Mouse (Mus musculus) heart, embryonic 10.5 days (tissue): Measurements from ENCODE around the gene Hipk3. TPM values are rescaled to one million over a fixed set of nuclear protein-coding genes. Genes with fewer than 3 reads are reported as not detected.

Experiments used
- DNase-seq: peaks from one replicate; pipeline ENCODE4 v3.0.0-alpha.2; 2017; ENCODE audit warnings: low spot score
- H3K27ac ChIP-seq: fragments of 300-500 bp; sonication (generic); 2 replicates; pipeline ENCODE4 v1.5.1; 2016; ENCODE audit warnings: mild to moderate bottlenecking
- H3K27me3 ChIP-seq: fragments of 300-500 bp; sonication (generic); 2 replicates; pipeline ENCODE4 v1.6.1; 2016; ENCODE audit warnings: mild to moderate bottlenecking; ENCODE audit not compliant: poor library complexity, insufficient read depth, severe bottlenecking
- H3K36me3 ChIP-seq: fragments of 300-500 bp; sonication (generic); 2 replicates; pipeline ENCODE4 v1.6.1; 2016; ENCODE audit warnings: mild to moderate bottlenecking, moderate library complexity
- H3K4me1 ChIP-seq: fragments of 300-500 bp; sonication (generic); 2 replicates; pipeline ENCODE4 v1.6.1; 2016; ENCODE audit warnings: mild to moderate bottlenecking
- H3K4me3 ChIP-seq: fragments of 300-500 bp; sonication (generic); 2 replicates; pipeline ENCODE4 v1.5.1; 2016; ENCODE audit warnings: mild to moderate bottlenecking, moderate library complexity
- H3K9me3 ChIP-seq: fragments of 300-500 bp; sonication (generic); 2 replicates; pipeline ENCODE4 v1.6.1; 2016; ENCODE audit warnings: mild to moderate bottlenecking, moderate library complexity
- WGBS: fragments of 180-500 bp; shearing (Covaris S2); methylation state at CpG from one replicate; pipeline ENCODE4 v1.1.7; 2016; 5-methylcytosine and 5-hydroxymethylcytosine counted together
- polyA plus RNA-seq: library from polyadenylated mRNA; unstranded; fragments of >200 nt; fragmentation: Nextera tagmentation; extraction: Ambion mirVana; gene quantifications from 2 replicates; pipeline ENCODE4 v1.2.1, GENCODE M21; 2016

The Hipk3 gene
- 34.2 and 48.1 TPM in 2 replicates for polyA plus RNA-seq

DNA sequence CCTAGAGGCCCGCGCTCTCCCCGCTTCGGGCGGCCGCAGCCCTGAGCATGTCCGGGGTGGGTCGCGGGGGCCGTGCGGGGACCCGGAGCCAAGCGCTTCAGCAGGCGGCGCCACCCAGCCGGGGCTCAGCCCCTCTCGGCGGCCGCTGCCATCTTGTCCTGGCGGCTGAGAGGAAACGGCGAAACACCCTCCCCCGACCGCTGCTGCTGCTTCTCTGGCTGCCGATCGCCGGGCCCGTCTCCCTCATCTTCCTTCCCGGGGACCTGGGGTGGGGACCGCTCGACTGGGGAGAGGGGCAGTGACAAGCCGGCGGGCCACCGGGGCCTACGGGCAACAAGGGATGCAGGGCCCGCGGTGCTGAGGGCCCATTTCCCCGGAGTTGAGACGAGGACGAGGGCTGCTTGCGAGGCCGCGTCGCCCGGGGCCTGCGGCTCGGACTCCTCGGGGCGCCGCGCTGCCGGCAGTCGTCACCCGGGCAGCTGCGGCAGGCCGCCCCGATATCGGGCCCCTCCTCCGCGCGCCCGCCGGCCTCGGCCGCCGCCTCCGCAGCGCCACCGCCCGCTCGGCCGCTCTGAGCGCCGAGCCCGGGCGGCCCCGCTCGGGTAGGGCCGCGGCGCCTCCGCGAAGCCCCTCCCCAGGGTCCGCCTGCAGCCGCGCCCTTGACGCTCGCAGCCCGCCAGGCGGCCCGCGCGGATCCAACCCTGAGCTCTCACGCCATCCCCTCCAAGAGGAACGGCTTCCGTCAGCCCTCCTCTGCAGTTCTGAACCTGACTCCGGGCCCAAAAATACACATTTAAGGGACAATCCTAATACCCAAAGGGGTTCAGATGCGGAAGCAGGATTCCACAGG, at the start of gene Hipk3:
Gene Hipk3, minus strand, starts transcription at position 496 of the 850 bp plus-strand sequence.
- H3K4me1 ChIP-seq = peaks cover 47% of the 10 kb centered on the region
- H3K27me3 ChIP-seq = no peaks in the 10 kb centered on the region
- H3K36me3 ChIP-seq = no peaks in the 10 kb centered on the region
- H3K27ac ChIP-seq = peak within 1 kb of the TSS; percentile 100
- DNase-seq = peak; percentile 90
- H3K9me3 ChIP-seq = no peaks in the 10 kb centered on the region
- under 1% methylated on average over 84 of the region's 98 CpGs for WGBS
- peak within 1 kb of the TSS; percentile 97 for H3K4me3 ChIP-seq

DNA sequence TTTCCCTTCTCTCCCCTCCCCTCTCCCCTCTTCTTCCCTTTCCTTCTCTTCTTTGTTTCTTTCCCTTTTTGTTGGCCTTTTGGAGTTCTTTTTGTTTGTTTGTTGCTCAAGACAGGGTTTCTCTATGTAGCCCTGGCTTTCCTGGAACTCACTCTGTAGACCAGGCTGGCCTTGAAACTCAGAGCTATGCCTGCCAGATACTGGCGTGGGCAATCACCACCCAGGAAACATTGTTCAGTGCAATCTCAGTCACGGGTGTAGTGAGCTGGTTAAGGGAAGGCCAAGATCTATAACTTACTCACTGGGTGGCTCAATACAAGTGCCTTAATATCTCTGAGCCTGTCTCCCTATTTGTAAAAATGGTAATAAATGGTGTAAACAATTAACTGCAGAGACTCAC, 46.0 kb upstream of the Hipk3 start:
- Histone ChIP-seq H3K9me3 (no peaks in the 10 kb centered on the region), H3K27me3 (no peaks in the 10 kb centered on the region), H3K4me1 (no peaks in the 10 kb centered on the region), H3K4me3 (no peak overlapping the region), H3K27ac (no peak overlapping the region), H3K36me3 (no peaks in the 10 kb centered on the region)
- 59% methylated on average over 2 of the region's 2 CpGs for WGBS
- no peak for DNase-seq

DNA sequence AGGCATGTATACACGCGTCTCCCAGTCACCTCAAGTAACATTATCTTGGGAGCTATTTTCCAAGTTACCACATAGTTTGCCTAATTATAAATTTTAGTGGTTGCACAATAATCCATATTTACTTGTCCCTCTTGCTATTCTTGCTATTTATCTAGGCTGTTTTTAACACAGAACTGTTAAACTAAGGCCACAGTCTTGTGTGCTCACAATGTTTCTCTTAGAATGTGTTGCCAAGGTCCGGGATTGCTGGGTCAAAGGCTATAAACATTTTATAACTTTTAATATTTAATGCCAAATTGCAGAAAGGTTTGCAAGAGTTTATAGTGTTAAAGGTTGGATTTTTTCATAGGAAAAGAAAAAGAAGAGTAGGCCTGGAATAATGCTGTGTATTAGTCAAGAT, 40.5 kb upstream of the Hipk3 start:
- Histone ChIP-seq H3K4me1 (no peaks in the 10 kb centered on the region), H3K27me3 (no peaks in the 10 kb centered on the region), H3K36me3 (no peaks in the 10 kb centered on the region), H3K27ac (no peak overlapping the region), H3K9me3 (no peaks in the 10 kb centered on the region), H3K4me3 (no peak overlapping the region)
- WGBS = 89% methylated on average over 3 of the region's 3 CpGs
- DNase-seq = no peak

DNA sequence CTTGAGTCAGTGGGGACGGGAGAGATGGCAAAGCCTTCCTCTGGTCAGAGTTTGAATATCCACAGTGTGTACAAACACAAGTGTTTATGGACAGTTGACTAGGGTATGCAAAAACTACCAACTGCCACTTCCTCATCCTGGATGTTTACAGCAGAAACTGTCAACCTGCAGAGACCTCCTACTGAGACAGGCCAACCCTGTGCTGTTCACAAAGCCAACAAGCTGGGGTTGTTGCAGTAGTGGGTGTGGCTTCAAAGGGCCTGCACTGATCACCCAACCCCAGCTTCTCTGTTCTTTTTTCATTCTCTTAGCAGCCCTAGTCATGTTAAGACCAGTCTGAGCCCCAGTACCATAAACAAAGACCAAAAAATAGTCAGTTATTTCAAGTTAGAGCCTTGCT, 38.3 kb upstream of the Hipk3 start:
- WGBS = 82% methylated on average over 1 of the region's 1 CpGs
- DNase-seq = no peak
- Histone ChIP-seq H3K27ac (no peak overlapping the region), H3K27me3 (no peaks in the 10 kb centered on the region), H3K36me3 (no peaks in the 10 kb centered on the region), H3K9me3 (no peaks in the 10 kb centered on the region), H3K4me1 (no peaks in the 10 kb centered on the region), H3K4me3 (no peak overlapping the region)

DNA sequence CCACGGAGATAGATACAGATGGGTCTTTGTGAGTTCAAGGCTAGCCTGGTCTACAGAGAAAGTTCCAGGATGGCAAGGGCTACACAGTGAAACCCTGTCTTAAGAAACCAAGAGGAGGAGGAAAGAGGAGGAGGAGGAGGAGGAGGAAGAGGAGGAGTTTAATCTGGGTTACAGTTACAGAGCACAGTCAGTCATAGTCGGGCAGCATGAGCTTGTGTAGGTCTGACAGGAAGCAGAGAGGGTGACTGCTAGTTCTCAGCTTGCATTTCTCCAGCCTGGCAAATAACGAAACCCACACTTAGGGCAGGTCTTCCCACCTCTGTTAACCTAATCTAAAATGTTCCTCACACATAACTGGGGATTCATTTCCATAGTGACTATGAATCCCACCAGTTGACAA, 32.3 kb upstream of the Hipk3 start:
- Histone ChIP-seq H3K9me3 (no peaks in the 10 kb centered on the region), H3K36me3 (no peaks in the 10 kb centered on the region), H3K27me3 (no peaks in the 10 kb centered on the region), H3K4me1 (peaks cover 17% of the 10 kb centered on the region), H3K4me3 (no peak overlapping the region), H3K27ac (no peak overlapping the region)
- DNase-seq = no peak
- 57% methylated on average over 3 of the region's 3 CpGs for WGBS

DNA sequence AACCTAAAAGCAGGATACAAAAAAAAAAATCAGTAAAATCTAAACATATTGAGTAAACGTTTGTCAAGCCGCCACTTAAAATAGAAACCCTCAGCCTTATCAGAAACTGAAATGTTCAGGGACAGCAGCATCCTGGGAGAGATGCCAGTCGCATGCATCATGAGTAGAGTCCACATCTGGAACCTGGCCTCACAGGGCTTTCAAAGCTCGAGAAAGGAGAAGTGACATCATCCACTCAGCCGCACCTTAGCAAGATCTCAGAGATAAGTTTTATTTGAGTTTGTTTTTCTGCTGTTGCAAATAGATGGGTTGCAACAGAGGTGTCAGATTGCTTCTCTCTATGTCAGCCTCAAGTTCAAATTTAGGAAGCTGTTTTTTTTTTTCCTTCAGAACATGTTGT, 31.3 kb upstream of the Hipk3 start:
- WGBS = 16% methylated on average over 5 of the region's 5 CpGs
- no peak for DNase-seq
- no peak overlapping the region for H3K27ac ChIP-seq

DNA sequence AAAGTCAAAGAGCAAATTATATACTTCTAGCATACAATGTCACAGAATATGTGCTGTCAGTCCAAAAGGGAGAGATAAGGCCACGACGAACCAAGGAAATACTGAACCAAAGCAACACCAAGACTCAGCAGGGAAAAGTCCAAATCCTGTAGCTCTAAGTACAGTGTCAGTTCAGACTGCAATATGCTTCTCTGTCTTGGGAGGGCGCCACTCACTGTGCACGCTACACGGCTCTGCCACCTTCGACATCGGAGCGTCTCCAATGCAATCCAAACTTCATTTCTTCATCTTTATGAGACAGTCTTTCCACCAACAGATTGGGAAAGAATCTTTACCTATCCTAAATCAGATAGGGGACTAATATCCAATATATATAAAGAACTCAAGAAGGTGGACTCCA, 17.4 kb upstream of the Hipk3 start:
- Histone ChIP-seq H3K4me3 (no peak overlapping the region), H3K9me3 (no peaks in the 10 kb centered on the region), H3K4me1 (no peaks in the 10 kb centered on the region), H3K36me3 (no peaks in the 10 kb centered on the region), H3K27ac (no peak overlapping the region), H3K27me3 (no peaks in the 10 kb centered on the region)
- no peak for DNase-seq
- 79% methylated on average over 8 of the region's 8 CpGs for WGBS

More for the DNA sequence above, 31.3 kb upstream of the Hipk3 start:
- no peak overlapping the region for H3K4me3 ChIP-seq
- H3K9me3 ChIP-seq = no peaks in the 10 kb centered on the region
- H3K36me3 ChIP-seq = no peaks in the 10 kb centered on the region
- peaks cover 17% of the 10 kb centered on the region for H3K4me1 ChIP-seq
- no peaks in the 10 kb centered on the region for H3K27me3 ChIP-seq

DNA sequence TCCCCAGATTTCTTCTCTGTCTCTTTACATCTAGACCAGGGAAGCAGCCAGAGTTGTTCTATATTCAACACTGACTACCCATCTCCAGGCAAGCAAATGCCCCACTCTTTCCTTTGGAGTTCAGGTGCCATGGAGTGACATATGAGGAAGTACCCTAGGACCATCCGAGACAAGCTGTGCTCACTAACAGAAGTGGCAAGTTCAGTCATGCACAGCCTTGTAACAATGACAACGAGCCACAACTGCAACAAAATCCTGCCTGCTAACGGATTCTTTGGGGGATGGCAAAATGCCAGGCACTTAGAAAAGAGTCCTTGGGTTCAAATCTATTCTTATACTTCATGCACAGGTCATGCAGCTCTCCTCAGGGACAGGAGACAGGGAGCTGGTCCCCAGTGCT, 8.1 kb upstream of the Hipk3 start:
- Histone ChIP-seq H3K9me3 (no peaks in the 10 kb centered on the region), H3K4me1 (peaks cover 9% of the 10 kb centered on the region), H3K4me3 (no peak overlapping the region), H3K36me3 (no peaks in the 10 kb centered on the region), H3K27ac (no peak overlapping the region), H3K27me3 (no peaks in the 10 kb centered on the region)
- WGBS = 64% methylated on average over 3 of the region's 3 CpGs
- DNase-seq = no peak

DNA sequence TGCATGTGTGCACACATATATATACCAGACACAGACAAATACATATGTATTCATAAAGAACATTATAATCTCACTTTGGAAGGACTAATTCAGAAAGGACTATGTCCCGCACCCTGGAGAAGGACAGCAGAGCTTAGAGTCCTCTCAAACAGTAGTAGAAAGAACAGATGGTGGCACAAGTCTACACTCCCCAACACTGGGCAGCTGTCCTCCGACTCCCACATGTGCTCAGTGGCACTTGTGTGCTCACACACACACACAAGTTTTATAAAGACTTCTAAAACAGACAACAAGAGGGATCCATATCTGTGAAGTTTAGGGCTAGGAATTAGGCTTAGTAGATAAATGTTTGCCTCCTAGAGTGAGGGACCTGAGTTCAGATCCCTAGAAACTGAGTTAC, 6.8 kb upstream of the Hipk3 start:
- no peak overlapping the region for H3K27ac ChIP-seq
- peaks cover 19% of the 10 kb centered on the region for H3K4me1 ChIP-seq
- WGBS = 82% methylated on average over 2 of the region's 2 CpGs
- H3K27me3 ChIP-seq = no peaks in the 10 kb centered on the region
- H3K4me3 ChIP-seq = no peak overlapping the region
- H3K9me3 ChIP-seq = no peaks in the 10 kb centered on the region
- H3K36me3 ChIP-seq = no peaks in the 10 kb centered on the region
- no peak for DNase-seq

DNA sequence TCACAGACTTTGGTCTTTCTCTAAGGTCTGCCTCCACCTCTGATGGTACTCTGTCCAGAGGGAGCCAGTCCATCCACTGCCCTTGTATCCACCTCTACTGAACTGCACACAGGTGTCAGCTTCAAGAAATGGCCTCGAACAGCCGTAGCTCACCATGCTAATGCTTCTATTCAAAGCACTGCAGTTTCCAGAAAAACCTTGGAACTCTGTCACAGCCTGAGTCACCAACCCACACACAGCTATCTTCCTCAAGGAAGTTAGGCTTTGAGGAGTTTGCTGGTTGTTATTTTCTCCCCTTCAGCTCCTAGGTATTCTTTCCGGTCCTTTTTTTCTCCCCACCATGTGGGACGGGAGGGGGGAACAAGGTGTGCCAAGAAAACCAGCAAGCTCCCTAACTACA, 3.5 kb upstream of the Hipk3 start:
- Histone ChIP-seq H3K9me3 (no peaks in the 10 kb centered on the region), H3K27me3 (no peaks in the 10 kb centered on the region), H3K27ac (no peak overlapping the region; the same call in 1 of the 2 replicates), H3K4me1 (peaks cover 40% of the 10 kb centered on the region), H3K36me3 (no peaks in the 10 kb centered on the region), H3K4me3 (no peak overlapping the region)
- no peak for DNase-seq
- WGBS = 49% methylated on average over 4 of the region's 4 CpGs

DNA sequence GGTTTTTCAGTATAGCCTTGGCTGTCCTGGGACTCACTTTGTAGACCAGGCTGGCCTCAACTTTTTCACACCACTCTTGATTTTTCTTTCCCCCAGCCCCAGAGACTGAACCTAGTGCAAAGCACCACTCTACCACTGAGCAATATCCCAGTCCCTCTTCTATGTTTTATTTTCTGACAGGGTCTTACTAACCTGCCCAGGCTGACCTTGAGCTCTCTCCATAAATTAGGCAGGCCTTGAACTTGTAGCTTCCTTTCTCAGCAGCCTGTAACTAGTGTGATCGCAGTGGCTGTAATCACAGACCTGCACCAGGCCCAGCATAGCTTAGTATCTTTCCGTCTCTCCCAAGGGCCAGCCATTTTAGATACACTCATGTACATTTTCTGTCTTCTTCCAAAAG, 3.0 kb upstream of the Hipk3 start:
- no peaks in the 10 kb centered on the region for H3K36me3 ChIP-seq
- H3K27ac ChIP-seq = no peak overlapping the region
- WGBS = 89% methylated on average over 2 of the region's 2 CpGs
- DNase-seq = no peak
- no peak overlapping the region for H3K4me3 ChIP-seq
- H3K27me3 ChIP-seq = no peaks in the 10 kb centered on the region
- H3K9me3 ChIP-seq = no peaks in the 10 kb centered on the region
- H3K4me1 ChIP-seq = peaks cover 40% of the 10 kb centered on the region

DNA sequence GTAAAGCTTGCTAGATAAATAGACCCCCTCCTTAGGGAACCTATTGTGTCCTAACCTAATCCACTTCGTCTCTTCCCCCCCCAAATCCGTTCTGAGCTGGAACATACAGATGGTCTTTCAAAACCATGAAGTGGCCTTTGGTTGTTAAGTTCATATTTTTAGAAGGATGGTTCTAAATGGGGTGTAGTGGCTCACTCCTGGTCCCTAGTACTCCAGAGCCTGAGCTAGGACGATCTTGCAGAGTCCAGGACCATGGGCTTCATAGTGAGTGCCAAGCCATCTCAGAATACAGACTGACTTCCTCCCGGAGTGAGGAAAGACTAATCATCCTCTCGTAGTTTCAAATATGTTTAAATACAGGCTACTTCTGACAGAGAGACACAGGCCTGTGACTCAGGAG, 2.0 kb upstream of the Hipk3 start:
- no peak for DNase-seq
- Histone ChIP-seq H3K27me3 (no peaks in the 10 kb centered on the region), H3K36me3 (no peaks in the 10 kb centered on the region), H3K9me3 (no peaks in the 10 kb centered on the region), H3K27ac (peak overlapping the region; percentile 69), H3K4me1 (peaks cover 40% of the 10 kb centered on the region), H3K4me3 (no peak overlapping the region)
- 31% methylated on average over 5 of the region's 5 CpGs for WGBS

DNA sequence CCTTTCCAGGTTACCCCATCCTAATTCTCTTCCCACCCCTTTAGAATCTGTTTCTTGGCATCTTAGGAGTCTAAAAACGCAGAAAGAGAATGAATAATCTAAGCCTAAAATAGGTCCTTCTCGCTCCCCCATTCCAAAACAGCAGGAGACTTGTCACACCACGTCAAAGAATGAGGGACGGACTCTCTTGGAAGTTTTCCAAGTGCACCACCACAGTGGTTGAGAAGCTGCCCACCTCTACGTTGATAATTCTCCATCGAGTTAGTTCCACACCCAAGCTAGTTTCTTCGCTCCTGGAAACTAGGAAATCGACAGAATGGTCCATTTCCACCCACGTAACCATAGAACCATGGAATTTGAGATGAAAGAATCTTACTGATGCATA, 547 bp upstream of the Hipk3 start:
- H3K4me1 ChIP-seq = peaks cover 44% of the 10 kb centered on the region
- H3K27me3 ChIP-seq = no peaks in the 10 kb centered on the region
- H3K9me3 ChIP-seq = no peaks in the 10 kb centered on the region
- H3K36me3 ChIP-seq = no peaks in the 10 kb centered on the region
- peak overlapping the region; percentile 97 for H3K4me3 ChIP-seq
- WGBS = 13% methylated on average over 9 of the region's 9 CpGs
- DNase-seq = no peak
- H3K27ac ChIP-seq = peak overlapping the region; percentile 100
